Mouse (Mus musculus): ENCODE results near the gene Tmem177.

DNA sequence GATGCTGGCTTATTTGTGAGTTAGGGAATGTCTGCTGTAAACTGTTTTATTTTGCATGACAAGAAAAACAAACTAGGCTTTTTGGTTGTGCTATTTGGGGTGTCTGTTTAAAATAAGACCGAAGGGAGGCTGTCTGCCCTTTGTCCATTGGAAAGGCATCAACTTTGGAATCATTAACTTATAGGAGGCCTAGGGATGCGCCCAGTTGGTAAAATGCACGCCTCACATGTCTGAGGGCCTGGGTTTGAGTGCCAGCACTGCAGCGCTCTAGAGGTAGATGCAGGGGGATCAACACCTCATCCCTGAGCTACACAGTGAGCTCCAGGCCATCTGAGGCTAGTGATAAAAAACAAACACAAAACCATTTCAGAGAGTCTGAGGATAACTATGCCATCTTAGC is 35.5 kb downstream of the Tmem177 start:
- TF ChIP-seq POLR2A (IDR thresholded peaks at IDR 0.05; ENCODE audit: insufficient read length, low read depth): no peak
- no peak for TF ChIP-seq MYOG (IDR thresholded peaks at IDR 0.05; ENCODE audit: control insufficient read depth in 1 of 3, insufficient read depth in 1 of 3, insufficient read length in 2 of 3, low read depth in 2 of 3)
- TF ChIP-seq E2F4 (IDR thresholded peaks at IDR 0.05; ENCODE audit: insufficient read depth): no peak

All from myocyte (in vitro differentiated cells).